In the genomic region with DNA sequence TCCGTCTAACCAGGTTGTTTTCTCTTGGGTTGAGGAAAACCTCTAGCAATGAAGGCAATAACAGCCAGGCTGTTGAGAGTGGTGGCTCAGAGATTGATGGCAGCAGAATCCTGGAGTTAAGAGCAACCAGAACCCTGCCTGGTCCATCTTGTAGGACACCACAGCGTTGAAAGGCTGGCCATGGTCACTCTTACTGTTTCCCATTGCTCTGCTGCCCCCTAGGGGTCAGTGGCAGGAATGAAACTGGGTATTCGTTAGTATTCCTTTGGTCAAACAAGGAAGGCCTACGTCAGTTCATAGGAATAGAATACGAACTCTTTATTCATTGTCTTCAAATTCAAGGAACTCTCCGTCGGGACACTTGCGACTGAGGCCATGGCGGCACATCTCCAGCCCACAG, we compare ENCODE assay signal across 8 mouse cellular contexts.
DNase-seq lines count a peak whose midpoint lies in the region.

No protein-coding gene starts in this region.

- DNase-seq in 416B (ENCODE audit: low read depth): peak; percentile 53
- peak; percentile 85 for DNase-seq in NIH3T3 (ENCODE audit: low read depth)
- DNase-seq in cerebellum, postnatal 14 days: peak; percentile 84 to 88
- peak; percentile 19 to 59 for DNase-seq in frontal cortex, postnatal 14 days (ENCODE audit: low spot score in 2 of 2)
- peak; percentile 55 to 86 for DNase-seq in kidney, postnatal 36 days
- DNase-seq in lung, adult 18-20 months: peak; percentile 50 to 58
- DNase-seq in ovary, postnatal 36 days (ENCODE audit: low spot score): peak; percentile 53
- peak; percentile 51 to 67 for DNase-seq in urinary bladder, postnatal 4 days (ENCODE audit: low spot score in 2 of 2)

Comparison
In these comparisons a context has a peak if more than half of its experiments do, and no peak if none do; other contexts are left out.
1. Peak in every context shown above with its lines: DNase-seq.